Mouse (Mus musculus) limb, embryonic 13.5 days (tissue): ENCODE data around the gene Nid2. TPM values are rescaled to one million over a fixed set of nuclear protein-coding genes. Genes with fewer than 3 reads are reported as not detected.

Experiments used
- ATAC-seq: fragments of 200-750 bp; cut with Nextera tagmentation; 2 replicates; pipeline ENCODE4 v1.8.0; 2017; ENCODE audit warnings: low read depth, moderate number of reproducible peaks, moderate TSS enrichment; ENCODE audit not compliant: low FRiP score
- H3K27ac ChIP-seq: fragments of 300-500 bp; sonication (generic); 2 replicates; pipeline ENCODE4 v1.5.1; 2015; ENCODE audit warnings: inconsistent platforms, mild to moderate bottlenecking, moderate library complexity
- H3K27me3 ChIP-seq: fragments of 300-500 bp; sonication (generic); 2 replicates; pipeline ENCODE4 v1.6.1; 2015; ENCODE audit warnings: mild to moderate bottlenecking, inconsistent platforms
- H3K36me3 ChIP-seq: fragments of 300-500 bp; sonication (generic); 2 replicates; pipeline ENCODE4 v1.6.1; 2015; ENCODE audit warnings: inconsistent platforms, mild to moderate bottlenecking, moderate library complexity
- H3K4me1 ChIP-seq: fragments of 300-500 bp; sonication (generic); 2 replicates; pipeline ENCODE4 v1.6.1; 2015; ENCODE audit warnings: inconsistent platforms
- H3K4me2 ChIP-seq: fragments of 300-500 bp; sonication (generic); replicated peaks from 2 replicates; pipeline ENCODE4 v1.6.1; 2015; ENCODE audit warnings: inconsistent platforms, mild to moderate bottlenecking, moderate library complexity
- H3K4me3 ChIP-seq: fragments of 300-500 bp; sonication (generic); 2 replicates; pipeline ENCODE4 v1.5.1; 2015; ENCODE audit warnings: moderate library complexity, mild to moderate bottlenecking, inconsistent platforms
- H3K9ac ChIP-seq: fragments of 300-500 bp; sonication (generic); 2 replicates; pipeline ENCODE4 v1.6.1; 2015; ENCODE audit warnings: mild to moderate bottlenecking, inconsistent platforms
- H3K9me3 ChIP-seq: fragments of 300-500 bp; sonication (generic); 2 replicates; pipeline ENCODE4 v1.6.1; 2016; ENCODE audit warnings: inconsistent platforms
- WGBS: fragments of 180-500 bp; shearing (Covaris S2); methylation state at CpG from one replicate; pipeline ENCODE4 v1.1.7; 2015; 5-methylcytosine and 5-hydroxymethylcytosine counted together
- polyA plus RNA-seq: library from polyadenylated mRNA; unstranded; fragments of >200 nt; fragmentation: Nextera tagmentation; extraction: Ambion mirVana; gene quantifications from 2 replicates; pipeline ENCODE4 v1.2.1, GENCODE M21; 2015

Gene Nid2
- polyA plus RNA-seq, 1 experiment from 2014 or later = 104 TPM

GRCm38 (mm10) chr14:19801474-19802215, 50.6 kb downstream of the Nid2 start:
- Histone ChIP-seq H3K4me2 (no peak overlapping the region), H3K9me3 (no peaks in the 10 kb centered on the region), H3K4me1 (peaks cover 4% of the 10 kb centered on the region; the same call in 1 of the 2 replicates), H3K9ac (no peak overlapping the region), H3K4me3 (no peak overlapping the region), H3K27ac (no peak overlapping the region), H3K36me3 (peaks cover 67% of the 10 kb centered on the region), H3K27me3 (no peaks in the 10 kb centered on the region)
- WGBS = 88% methylated on average over 8 of the region's 8 CpGs
- ATAC-seq = no peak

- Histone ChIP-seq H3K4me1 (peaks cover 4% of the 10 kb centered on the region; the same call in 1 of the 2 replicates), H3K27ac (no peak overlapping the region), H3K4me2 (no peak overlapping the region), H3K9me3 (no peaks in the 10 kb centered on the region), H3K27me3 (no peaks in the 10 kb centered on the region), H3K4me3 (no peak overlapping the region), H3K36me3 (peaks cover 64% of the 10 kb centered on the region), H3K9ac (no peak overlapping the region)
- WGBS = 67% methylated on average over 4 of the region's 4 CpGs
- ATAC-seq = no peak
Observed at GRCm38 (mm10) chr14:19803222-19803621, 52.2 kb downstream of the Nid2 start.

- Histone ChIP-seq H3K36me3 (peaks cover 60% of the 10 kb centered on the region), H3K4me1 (peaks cover 4% of the 10 kb centered on the region; the same call in 1 of the 2 replicates), H3K9ac (no peak overlapping the region), H3K4me3 (no peak overlapping the region), H3K9me3 (no peaks in the 10 kb centered on the region), H3K27ac (0 out of 2 replicates have a peak overlapping the region, but pooled peaks have one; percentile 28), H3K4me2 (no peak overlapping the region), H3K27me3 (no peaks in the 10 kb centered on the region)
- ATAC-seq = no peak
- WGBS = 75% methylated on average over 10 of the region's 10 CpGs
Observed at GRCm38 (mm10) chr14:19803623-19804022, 52.6 kb downstream of the Nid2 start.

- Histone ChIP-seq H3K4me2 (no peak overlapping the region), H3K36me3 (peaks cover 52% of the 10 kb centered on the region), H3K9me3 (no peaks in the 10 kb centered on the region), H3K27me3 (no peaks in the 10 kb centered on the region), H3K4me1 (peaks cover 8% of the 10 kb centered on the region), H3K4me3 (no peak overlapping the region), H3K27ac (no peak overlapping the region), H3K9ac (no peak overlapping the region)
- WGBS = 62% methylated on average over 3 of the region's 3 CpGs
- ATAC-seq = no peak
Observed at GRCm38 (mm10) chr14:19807339-19807738, 56.3 kb downstream of the Nid2 start.

- Histone ChIP-seq H3K27me3 (no peaks in the 10 kb centered on the region), H3K9me3 (no peaks in the 10 kb centered on the region), H3K36me3 (peaks cover 53% of the 10 kb centered on the region), H3K9ac (no peak overlapping the region), H3K4me1 (peaks cover 8% of the 10 kb centered on the region), H3K4me2 (no peak overlapping the region), H3K27ac (no peak overlapping the region), H3K4me3 (no peak overlapping the region)
- 90% methylated on average over 2 of the region's 2 CpGs for WGBS
- no peak for ATAC-seq
Observed at GRCm38 (mm10) chr14:19807858-19808257, 56.8 kb downstream of the Nid2 start.

GRCm38 (mm10) chr14:19809934-19810333, 58.9 kb downstream of the Nid2 start:
- Histone ChIP-seq H3K9ac (no peak overlapping the region), H3K36me3 (peaks cover 70% of the 10 kb centered on the region), H3K27ac (no peak overlapping the region), H3K9me3 (no peaks in the 10 kb centered on the region), H3K4me1 (peaks cover 4% of the 10 kb centered on the region; the same call in 1 of the 2 replicates), H3K4me3 (no peak overlapping the region), H3K4me2 (no peak overlapping the region), H3K27me3 (no peaks in the 10 kb centered on the region)
- WGBS = 77% methylated on average over 10 of the region's 10 CpGs
- ATAC-seq = no peak

GRCm38 (mm10) chr14:19813061-19813460, 62.0 kb downstream of the Nid2 start:
- Histone ChIP-seq H3K36me3 (peaks cover 66% of the 10 kb centered on the region), H3K4me2 (no peak overlapping the region), H3K4me3 (no peak overlapping the region), H3K27ac (no peak overlapping the region), H3K9me3 (no peaks in the 10 kb centered on the region), H3K4me1 (peaks cover 4% of the 10 kb centered on the region; the same call in 1 of the 2 replicates), H3K9ac (no peak overlapping the region), H3K27me3 (no peaks in the 10 kb centered on the region)
- 87% methylated on average over 2 of the region's 2 CpGs for WGBS
- no peak for ATAC-seq

GRCm38 (mm10) chr14:19817949-19818348, 66.9 kb downstream of the Nid2 start:
- Histone ChIP-seq H3K4me3 (no peak overlapping the region), H3K4me2 (no peak overlapping the region), H3K9ac (no peak overlapping the region), H3K4me1 (peaks cover 6% of the 10 kb centered on the region), H3K36me3 (peaks cover 67% of the 10 kb centered on the region), H3K9me3 (no peaks in the 10 kb centered on the region), H3K27me3 (no peaks in the 10 kb centered on the region), H3K27ac (no peak overlapping the region)
- no peak for ATAC-seq
- 11% methylated on average over 1 of the region's 1 CpGs for WGBS

- WGBS = 97% methylated on average over 5 of the region's 5 CpGs
- H3K4me3 ChIP-seq = peak overlapping the region; percentile 14
- no peaks in the 10 kb centered on the region for H3K27me3 ChIP-seq
- peaks cover 12% of the 10 kb centered on the region for H3K4me1 ChIP-seq
- peaks cover 35% of the 10 kb centered on the region for H3K36me3 ChIP-seq
- H3K27ac ChIP-seq = no peak overlapping the region
- H3K9me3 ChIP-seq = no peaks in the 10 kb centered on the region
- H3K4me2 ChIP-seq = no peak overlapping the region
- no peak for ATAC-seq
- H3K9ac ChIP-seq = no peak overlapping the region
Observed at GRCm38 (mm10) chr14:19821686-19822085, 70.6 kb downstream of the Nid2 start.

GRCm38 (mm10) chr14:19823321-19824142, 72.5 kb downstream of the Nid2 start, which contains the start of gene Rtraf:
Gene Rtraf (minus strand): TSS chr14:19823824.
- peak; percentile 99 for ATAC-seq
- peak within 1 kb of the TSS; percentile 97 for H3K4me3 ChIP-seq
- peak within 1 kb of the TSS; percentile 91 for H3K9ac ChIP-seq
- WGBS = under 1% methylated on average over 79 of the region's 80 CpGs
- H3K4me1 ChIP-seq = peaks cover 12% of the 10 kb centered on the region
- H3K36me3 ChIP-seq = peaks cover 26% of the 10 kb centered on the region
- peak within 1 kb of the TSS; percentile 66 for H3K4me2 ChIP-seq
- H3K27ac ChIP-seq = peak within 1 kb of the TSS; percentile 66
- H3K27me3 ChIP-seq = no peaks in the 10 kb centered on the region
- no peaks in the 10 kb centered on the region for H3K9me3 ChIP-seq

GRCm38 (mm10) chr14:19825481-19825880, 74.4 kb downstream of the Nid2 start:
- 74% methylated on average over 11 of the region's 11 CpGs for whole genome bisulfite sequencing
- Histone ChIP-seq H3K4me1 (peaks cover 12% of the 10 kb centered on the region), H3K9me3 (no peaks in the 10 kb centered on the region), H3K9ac (no peak overlapping the region), H3K27ac (no peak overlapping the region), H3K4me2 (no peak overlapping the region), H3K4me3 (no peak overlapping the region), H3K27me3 (no peaks in the 10 kb centered on the region), H3K36me3 (peaks cover 13% of the 10 kb centered on the region)
- no peak for ATAC-seq

- Histone ChIP-seq H3K4me1 (0 out of 2 replicates have a peak, but pooled peaks cover 3% of the 10 kb centered on the region), H3K9ac (no peak overlapping the region), H3K27ac (no peak overlapping the region), H3K4me3 (no peak overlapping the region), H3K36me3 (no peaks in the 10 kb centered on the region), H3K27me3 (no peaks in the 10 kb centered on the region), H3K4me2 (no peak overlapping the region), H3K9me3 (no peaks in the 10 kb centered on the region)
- no peak for ATAC-seq
- WGBS = 81% methylated on average over 3 of the region's 3 CpGs
Observed at GRCm38 (mm10) chr14:19836289-19836688, 85.2 kb downstream of the Nid2 start.
